Mouse (Mus musculus) embryonic facial prominence, embryonic 15.5 days (tissue): ENCODE data around the gene Ttc30a1. TPM values are rescaled to one million over a fixed set of nuclear protein-coding genes. Genes with fewer than 3 reads are reported as not detected.
"Not testable (repeated sequence)": the region's sequence is repeated elsewhere in the genome, so short reads cannot be mapped to it uniquely, and the experiment has no call there.

ENCODE experiments used
- ATAC-seq: fragments of 200-750 bp; cut with Nextera tagmentation; 2 replicates; pipeline ENCODE4 v1.8.0; 2017; ENCODE audit warnings: low read depth, moderate TSS enrichment; ENCODE audit not compliant: insufficient number of reproducible peaks, low FRiP score, low TSS enrichment
- H3K27ac ChIP-seq: fragments of 300-500 bp; sonication (generic); replicated peaks from 2 replicates; pipeline ENCODE4 v1.5.1; 2015; ENCODE audit warnings: mild to moderate bottlenecking, inconsistent platforms
- H3K27me3 ChIP-seq: fragments of 300-500 bp; sonication (generic); 2 replicates; pipeline ENCODE4 v1.6.1; 2015; ENCODE audit warnings: inconsistent platforms
- H3K36me3 ChIP-seq: fragments of 300-500 bp; sonication (generic); 2 replicates; pipeline ENCODE4 v1.6.1; 2015; ENCODE audit warnings: mild to moderate bottlenecking, inconsistent platforms
- H3K4me1 ChIP-seq: fragments of 300-500 bp; sonication (generic); 2 replicates; pipeline ENCODE4 v1.6.1; 2015; ENCODE audit warnings: inconsistent platforms
- H3K4me2 ChIP-seq: fragments of 300-500 bp; sonication (generic); replicated peaks from 2 replicates; pipeline ENCODE4 v1.6.1; 2015; ENCODE audit warnings: mild to moderate bottlenecking, inconsistent platforms
- H3K4me3 ChIP-seq: fragments of 300-500 bp; sonication (generic); replicated peaks from 2 replicates; pipeline ENCODE4 v1.5.1; 2015; ENCODE audit warnings: mild to moderate bottlenecking, inconsistent platforms
- H3K9ac ChIP-seq: fragments of 300-500 bp; sonication (generic); 2 replicates; pipeline ENCODE4 v1.6.1; 2015; ENCODE audit warnings: inconsistent platforms
- H3K9me3 ChIP-seq: fragments of 300-500 bp; sonication (generic); replicated peaks from 2 replicates; pipeline ENCODE4 v1.6.1; 2016; ENCODE audit warnings: inconsistent platforms
- WGBS: fragments of 180-500 bp; shearing (Covaris S2); methylation state at CpG from one replicate; pipeline ENCODE4 v1.1.7; 2015; 5-methylcytosine and 5-hydroxymethylcytosine counted together
- polyA plus RNA-seq: library from polyadenylated mRNA; unstranded; fragments of >200 nt; fragmentation: Nextera tagmentation; extraction: Ambion mirVana; gene quantifications from 2 replicates; pipeline ENCODE4 v1.2.1, GENCODE M21; 2015

Ttc30a1 gene
- polyA plus RNA-seq, 1 experiment from 2014 or later = 6.8 TPM

DNA sequence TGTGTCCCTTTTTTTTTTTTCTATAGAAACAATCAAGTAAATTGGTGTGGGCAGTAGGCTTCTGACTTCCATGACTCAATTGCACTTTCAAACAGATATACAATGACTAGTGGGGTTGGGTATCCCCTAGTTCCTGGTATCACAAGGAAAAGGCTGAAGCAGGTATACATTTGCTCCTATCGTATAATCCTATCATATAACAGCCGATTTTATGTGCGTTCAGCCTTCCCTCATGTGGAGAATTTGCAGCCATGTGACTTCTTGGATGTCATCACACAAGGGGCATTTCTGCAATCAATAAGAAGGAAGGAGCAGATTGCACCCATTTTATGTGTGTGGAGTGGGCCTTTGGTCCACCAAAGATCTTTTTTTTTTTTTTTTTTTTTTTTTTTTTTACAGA is 1.3 kb upstream of the Ttc30a1 start:
- H3K36me3 ChIP-seq = no peaks in the 10 kb centered on the region
- no peaks in the 10 kb centered on the region for H3K9me3 ChIP-seq
- peaks cover 5% of the 10 kb centered on the region; the same call in 1 of the 2 replicates for H3K4me1 ChIP-seq
- H3K27ac ChIP-seq = no peak overlapping the region
- no peak overlapping the region for H3K4me2 ChIP-seq
- WGBS = 96% methylated on average over 3 of the region's 3 CpGs
- H3K4me3 ChIP-seq = no peak overlapping the region
- no peaks in the 10 kb centered on the region for H3K27me3 ChIP-seq
- no peak overlapping the region for H3K9ac ChIP-seq
- ATAC-seq = no peak

- no peaks in the 10 kb centered on the region for H3K4me1 ChIP-seq
- H3K27me3 ChIP-seq = no peaks in the 10 kb centered on the region
- no peak overlapping the region for H3K9ac ChIP-seq
- no peaks in the 10 kb centered on the region for H3K36me3 ChIP-seq
- H3K9me3 ChIP-seq = no peaks in the 10 kb centered on the region
- no peak overlapping the region for H3K4me2 ChIP-seq
- no peak overlapping the region for H3K27ac ChIP-seq
- no peak for ATAC-seq
- H3K4me3 ChIP-seq = no peak overlapping the region
- WGBS = 93% methylated on average over 4 of the region's 4 CpGs
Observed at GRCm38 (mm10) chr2:75982626-75983025, 859 bp upstream of the Ttc30a1 start.

- H3K27ac ChIP-seq, H3K27me3 ChIP-seq, H3K9me3 ChIP-seq, H3K9ac ChIP-seq, H3K4me1 ChIP-seq, ATAC-seq, H3K36me3 ChIP-seq: not testable (repeated sequence)
- 95% methylated on average over 13 of the region's 13 CpGs for WGBS
- Histone ChIP-seq H3K4me2 (peak overlapping the region; percentile 71), H3K4me3 (peak overlapping the region; percentile 52)
Observed at GRCm38 (mm10) chr2:75980933-75981439, 781 bp downstream of the Ttc30a1 start.

- WGBS = 29% methylated on average over 22 of the region's 24 CpGs
- H3K36me3 ChIP-seq, H3K4me3 ChIP-seq, H3K9me3 ChIP-seq, H3K4me2 ChIP-seq, H3K27ac ChIP-seq, ATAC-seq, H3K27me3 ChIP-seq, H3K9ac ChIP-seq, H3K4me1 ChIP-seq: not testable (repeated sequence)
Observed at GRCm38 (mm10) chr2:75977752-75978368, 3.9 kb downstream of the Ttc30a1 start, which contains the start of gene Ttc30a2. Ttc30a2 (minus strand) TSS chr2:75978170.

GRCm38 (mm10) chr2:75976070-75976469 is 5.7 kb downstream of the Ttc30a1 start:
- not testable (repeated sequence) for H3K4me1 ChIP-seq, H3K9ac ChIP-seq, H3K9me3 ChIP-seq, H3K4me3 ChIP-seq, H3K27ac ChIP-seq, H3K36me3 ChIP-seq, H3K4me2 ChIP-seq, ATAC-seq, H3K27me3 ChIP-seq
- 80% methylated on average over 2 of the region's 2 CpGs for WGBS

DNA sequence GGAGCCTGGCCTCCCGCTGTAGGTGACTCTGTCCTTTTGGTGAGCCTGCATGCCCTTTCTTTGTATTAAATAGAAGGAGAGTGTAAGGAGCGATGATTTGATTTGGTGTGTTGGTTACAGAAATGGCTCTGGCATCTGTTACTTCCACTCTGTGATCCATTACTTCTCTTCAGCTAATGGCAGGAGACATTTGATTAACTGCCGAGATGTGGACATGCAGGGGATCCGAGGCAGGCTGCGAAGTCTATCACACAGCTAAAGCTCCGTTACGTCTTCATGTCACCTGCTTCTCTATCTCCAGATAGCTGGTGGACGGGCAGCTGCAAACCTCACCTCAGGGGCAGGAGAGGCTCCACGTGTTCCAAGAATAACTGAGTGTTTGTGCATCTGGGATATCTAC is 7.6 kb downstream of the Ttc30a1 start:
- H3K36me3 ChIP-seq = no peaks in the 10 kb centered on the region
- no peaks in the 10 kb centered on the region for H3K9me3 ChIP-seq
- H3K27me3 ChIP-seq = no peaks in the 10 kb centered on the region
- H3K27ac ChIP-seq = no peak overlapping the region
- 64% methylated on average over 9 of the region's 9 CpGs for WGBS
- no peak overlapping the region for H3K4me2 ChIP-seq
- no peak for ATAC-seq
- no peak overlapping the region for H3K9ac ChIP-seq
- H3K4me1 ChIP-seq = no peaks in the 10 kb centered on the region
- H3K4me3 ChIP-seq = no peak overlapping the region

GRCm38 (mm10) chr2:75964972-75965371 is 16.8 kb downstream of the Ttc30a1 start:
- H3K9me3 ChIP-seq = no peaks in the 10 kb centered on the region
- no peaks in the 10 kb centered on the region for H3K36me3 ChIP-seq
- peak overlapping the region; percentile 51 for H3K4me2 ChIP-seq
- 0 out of 2 replicates have a peak overlapping the region, but pooled peaks have one; percentile 5 for H3K27ac ChIP-seq
- peak overlapping the region; percentile 19; the same call in 1 of the 2 replicates for H3K4me3 ChIP-seq
- 0 out of 2 replicates have a peak overlapping the region, but pooled peaks have one; percentile 4 for H3K9ac ChIP-seq
- peaks cover 28% of the 10 kb centered on the region for H3K4me1 ChIP-seq
- no peaks in the 10 kb centered on the region for H3K27me3 ChIP-seq
- 15% methylated on average over 5 of the region's 5 CpGs for WGBS
- peak; percentile 47; the same call in 1 of the 2 replicates for ATAC-seq

DNA sequence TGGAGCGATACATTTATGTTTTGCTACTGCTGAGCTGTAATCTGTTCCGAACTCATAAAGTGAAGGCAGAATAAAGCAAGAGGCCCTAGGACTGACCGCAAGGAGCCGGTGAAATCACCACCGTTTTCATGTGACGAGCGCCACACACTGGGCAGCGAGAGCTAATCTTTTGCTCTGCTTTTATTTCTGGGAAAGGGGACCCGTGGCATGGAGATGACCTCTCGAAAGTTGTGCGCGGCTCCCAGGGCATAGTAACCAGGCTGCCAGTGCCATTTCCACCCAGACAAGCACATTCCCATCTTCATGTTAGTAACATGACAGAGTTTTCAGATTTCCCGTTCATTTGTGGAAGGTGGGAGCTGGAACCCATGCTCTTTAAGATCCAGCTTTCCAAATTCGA is 17.3 kb downstream of the Ttc30a1 start:
- H3K4me2 ChIP-seq = peak overlapping the region; percentile 51
- H3K4me1 ChIP-seq = peaks cover 32% of the 10 kb centered on the region
- ATAC-seq = no peak
- H3K36me3 ChIP-seq = no peaks in the 10 kb centered on the region
- no peaks in the 10 kb centered on the region for H3K27me3 ChIP-seq
- H3K9ac ChIP-seq = 0 out of 2 replicates have a peak overlapping the region, but pooled peaks have one; percentile 4
- 0 out of 2 replicates have a peak overlapping the region, but pooled peaks have one; percentile 5 for H3K27ac ChIP-seq
- no peaks in the 10 kb centered on the region for H3K9me3 ChIP-seq
- 14% methylated on average over 14 of the region's 14 CpGs for WGBS
- peak overlapping the region; percentile 19; the same call in 1 of the 2 replicates for H3K4me3 ChIP-seq

- Histone ChIP-seq H3K27me3 (no peaks in the 10 kb centered on the region), H3K4me3 (no peak overlapping the region)
Observed at GRCm38 (mm10) chr2:75964051-75964450, 17.7 kb downstream of the Ttc30a1 start.

GRCm38 (mm10) chr2:75963211-75963840 is 18.4 kb downstream of the Ttc30a1 start:
- no peak overlapping the region for H3K9ac ChIP-seq
- H3K27me3 ChIP-seq = no peaks in the 10 kb centered on the region
- H3K36me3 ChIP-seq = no peaks in the 10 kb centered on the region
- WGBS = 66% methylated on average over 10 of the region's 10 CpGs
- no peaks in the 10 kb centered on the region for H3K9me3 ChIP-seq
- H3K4me1 ChIP-seq = peaks cover 36% of the 10 kb centered on the region
- H3K4me2 ChIP-seq = no peak overlapping the region
- H3K27ac ChIP-seq = no peak overlapping the region
- no peak overlapping the region for H3K4me3 ChIP-seq
- ATAC-seq = no peak

More at GRCm38 (mm10) chr2:75964051-75964450, 17.7 kb downstream of the Ttc30a1 start:
- Histone ChIP-seq H3K4me2 (peak overlapping the region; percentile 51), H3K36me3 (no peaks in the 10 kb centered on the region), H3K9ac (no peak overlapping the region), H3K27ac (no peak overlapping the region), H3K4me1 (peaks cover 36% of the 10 kb centered on the region), H3K9me3 (no peaks in the 10 kb centered on the region)
- ATAC-seq = no peak
- 60% methylated on average over 5 of the region's 5 CpGs for WGBS

- ATAC-seq = no peak
- H3K9ac ChIP-seq = no peak overlapping the region
Observed at GRCm38 (mm10) chr2:75960366-75961330, 21.1 kb downstream of the Ttc30a1 start.

More at GRCm38 (mm10) chr2:75960366-75961330, 21.1 kb downstream of the Ttc30a1 start:
- H3K36me3 ChIP-seq = no peaks in the 10 kb centered on the region
- WGBS = 54% methylated on average over 15 of the region's 15 CpGs
- no peak overlapping the region for H3K4me3 ChIP-seq
- H3K9me3 ChIP-seq = no peaks in the 10 kb centered on the region
- no peaks in the 10 kb centered on the region for H3K27me3 ChIP-seq
- peak overlapping the region; percentile 70 for H3K27ac ChIP-seq
- H3K4me2 ChIP-seq = peak overlapping the region; percentile 34
- peaks cover 36% of the 10 kb centered on the region for H3K4me1 ChIP-seq
